Mouse (Mus musculus): Measurements from ENCODE around the gene Cbx5. TPM values are rescaled to one million over a fixed set of nuclear protein-coding genes. Genes with fewer than 3 reads are reported as not detected.
"Not testable (repeated sequence)": the region's sequence is repeated elsewhere in the genome, so short reads cannot be mapped to it uniquely, and the experiment has no call there.

The Cbx5 gene
- 100 to 1,000 TPM; 174 to 198 (median 181) TPM for total RNA-seq (2022)

- peak; percentile 97 to 98 for DNase-seq (ENCODE audit: low spot score in 2 of 2)
These were observed at the start of gene Cbx5 for GRCm38 (mm10) chr15:103239685-103240159. Gene Cbx5, minus strand, starts transcription at chr15:103239816.

DNA sequence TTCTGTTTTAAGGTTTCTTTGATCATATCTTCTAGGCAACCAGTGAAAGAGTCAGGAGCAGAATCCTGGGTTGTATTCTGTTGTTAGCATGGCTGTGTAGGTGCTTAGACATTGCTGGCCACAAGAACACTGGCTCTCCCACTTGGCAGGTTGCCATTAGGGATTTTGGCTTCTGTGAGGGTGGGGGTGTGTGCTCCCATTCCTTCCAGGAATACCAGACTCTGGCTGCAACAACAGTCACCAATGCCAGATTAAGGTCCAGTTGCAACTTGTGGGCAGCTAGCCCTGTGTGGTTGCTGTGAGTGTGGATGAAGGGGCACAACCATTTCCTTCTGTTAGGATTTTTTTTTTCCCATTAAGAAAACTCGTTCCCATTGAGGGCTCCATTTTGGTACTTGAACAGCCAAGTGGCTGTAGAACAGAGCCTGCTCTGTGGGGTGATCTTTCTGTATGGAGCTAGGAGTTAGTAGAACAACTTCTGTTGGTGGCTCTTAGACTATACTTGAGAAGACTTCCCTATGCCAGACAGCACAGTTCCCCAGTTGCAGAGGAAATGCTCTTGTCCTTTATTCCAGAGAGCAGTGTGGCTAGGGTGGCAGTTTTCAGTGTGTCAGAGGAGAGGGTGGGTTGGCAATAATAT is 46.3 kb upstream of the Cbx5 start:
- DNase-seq (ENCODE audit: low spot score in 2 of 2): no peak

DNA sequence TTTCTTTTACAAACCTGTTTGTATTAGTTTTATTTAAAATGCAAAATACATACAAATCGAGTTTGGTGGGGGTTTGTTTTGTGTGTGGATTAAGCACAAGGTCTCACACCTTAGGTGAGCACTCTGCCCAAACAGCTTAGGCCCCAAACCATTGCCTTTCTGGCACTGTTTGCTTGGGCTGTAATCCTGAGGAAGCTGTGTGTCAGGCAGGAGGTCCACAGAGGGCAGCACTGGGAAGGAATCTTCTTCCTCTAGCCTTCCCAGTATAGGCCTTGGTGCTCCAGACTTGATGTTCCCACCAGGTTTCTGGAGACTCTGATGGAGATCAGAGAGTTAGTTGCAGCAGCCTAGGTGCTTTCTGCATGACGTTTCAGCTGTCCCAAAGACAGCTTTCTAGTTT is 45.0 kb upstream of the Cbx5 start:
- DNase-seq (ENCODE audit: low spot score in 2 of 2): no peak

GRCm38 (mm10) chr15:103284066-103284465 is 44.5 kb upstream of the Cbx5 start:
- DNase-seq (ENCODE audit: low spot score in 2 of 2): no peak

DNA sequence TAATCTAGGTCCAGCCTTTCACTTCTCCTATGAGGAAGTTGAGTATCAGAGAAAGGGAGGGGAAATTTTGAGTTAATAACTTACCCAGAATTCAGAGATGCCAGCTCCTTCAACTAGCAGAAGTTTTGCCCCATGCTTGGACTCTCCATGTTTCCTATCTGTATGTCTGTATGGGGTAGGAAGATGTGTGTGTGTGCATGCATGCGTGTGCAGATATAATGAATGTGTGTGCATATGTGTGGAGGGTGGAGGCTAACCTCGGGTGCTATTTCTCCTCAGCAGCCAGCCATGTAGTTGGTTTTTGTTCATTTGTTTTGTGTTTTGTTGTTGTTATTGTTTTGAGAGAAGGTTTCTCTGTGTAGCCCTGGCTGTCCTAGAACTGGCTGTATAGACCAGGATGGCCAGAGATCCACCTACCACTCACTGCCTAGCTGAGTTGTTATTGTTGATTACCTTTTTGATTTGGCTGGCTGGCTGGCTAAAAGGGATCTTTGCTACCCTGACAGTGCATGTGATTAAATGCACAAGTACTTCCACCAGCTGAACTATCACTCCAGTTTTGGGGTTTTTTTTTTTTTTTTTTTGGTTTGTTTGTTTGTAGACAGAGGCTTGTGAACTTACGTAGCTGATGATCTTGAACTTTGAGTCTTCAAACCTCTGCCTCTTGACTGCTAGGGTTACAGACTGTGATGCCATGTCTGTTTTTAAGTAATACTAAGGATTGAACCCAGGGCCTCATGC is 42.0 kb upstream of the Cbx5 start:
- no peak for DNase-seq (ENCODE audit: low spot score in 2 of 2)

DNA sequence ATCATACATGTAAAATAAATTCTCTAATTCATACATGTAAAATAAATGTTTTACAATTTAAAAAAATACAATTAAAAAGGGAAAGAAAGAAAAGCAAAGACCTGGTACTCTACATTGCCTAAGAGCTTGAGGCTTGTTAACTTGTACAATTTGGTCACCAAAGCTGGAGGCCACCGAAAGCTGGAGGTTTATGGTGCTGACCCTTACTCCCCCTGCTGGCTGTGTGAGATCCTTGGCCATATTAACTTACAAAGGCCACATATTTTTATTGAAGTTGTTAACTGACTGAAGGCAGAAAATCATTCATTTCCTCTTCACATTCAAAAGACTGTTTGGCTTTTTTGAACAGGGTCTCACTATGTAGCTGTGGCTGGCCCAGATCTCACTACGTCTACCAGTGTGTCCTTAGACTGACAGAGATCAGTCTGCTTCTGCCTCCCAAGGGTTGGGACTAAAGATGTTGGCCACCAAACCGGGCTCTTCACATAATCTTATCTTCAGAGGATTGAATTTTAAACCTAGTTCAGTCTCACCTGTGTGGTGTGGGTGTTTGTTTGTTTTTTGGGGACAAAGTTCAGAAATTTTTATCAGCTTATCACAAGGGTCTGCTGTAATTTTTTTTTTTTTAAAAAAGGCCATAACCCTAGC is 41.3 kb upstream of the Cbx5 start:
- no peak for DNase-seq (ENCODE audit: low spot score in 2 of 2)

DNA sequence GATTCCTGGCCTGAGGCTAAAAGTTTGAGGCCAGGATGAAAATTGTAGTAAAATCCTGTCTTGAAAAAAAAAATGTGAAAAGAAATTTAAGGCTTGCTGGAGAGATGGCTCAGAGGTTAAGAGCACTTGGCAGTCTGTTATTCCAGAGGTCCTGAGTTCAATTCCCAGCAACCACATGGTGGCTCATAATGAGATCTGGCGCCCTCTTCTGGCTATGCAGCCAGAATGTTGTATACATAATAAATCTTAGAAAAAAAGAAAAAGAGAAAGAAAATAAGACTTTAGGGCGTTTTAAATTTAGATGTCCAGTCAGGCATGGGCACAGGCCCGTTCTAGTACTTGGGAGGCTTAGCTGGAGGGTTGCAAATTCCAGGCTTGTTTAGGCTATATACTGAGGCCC is 40.1 kb upstream of the Cbx5 start:
- no peak for DNase-seq (ENCODE audit: low spot score in 2 of 2)

GRCm38 (mm10) chr15:103277949-103278348 is 38.3 kb upstream of the Cbx5 start:
- no peak for DNase-seq (ENCODE audit: low spot score in 2 of 2)

DNA sequence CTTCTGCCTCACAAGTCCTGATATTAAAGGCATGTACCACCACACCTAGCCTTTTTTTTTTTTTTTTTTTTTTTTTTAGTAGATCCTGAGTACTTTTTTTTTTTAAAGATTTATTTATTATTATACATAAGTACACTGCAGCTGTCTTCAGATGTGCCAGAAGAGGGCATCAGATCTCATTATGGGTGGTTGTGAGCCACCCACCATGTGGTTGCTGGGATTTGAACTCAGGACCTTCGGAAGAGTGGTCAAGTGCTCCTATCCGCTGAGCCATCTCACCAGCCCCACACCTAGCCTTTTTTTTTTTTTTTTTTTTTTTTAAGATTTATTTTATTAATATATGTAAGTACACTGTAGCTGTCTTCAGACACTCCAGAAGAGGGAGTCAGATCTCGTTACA is 36.3 kb upstream of the Cbx5 start:
- not testable (repeated sequence) for DNase-seq (ENCODE audit: low spot score in 2 of 2)

- DNase-seq (ENCODE audit: low spot score in 2 of 2): peak; percentile 85 to 99
These were observed 33.0 kb upstream of the Cbx5 start, which contains the start of gene Copz1 for GRCm38 (mm10) chr15:103272419-103273279. Gene Copz1, plus strand, starts transcription at chr15:103272714.

- no peak for DNase-seq (ENCODE audit: low spot score in 2 of 2)
These were observed 29.3 kb upstream of the Cbx5 start for GRCm38 (mm10) chr15:103268903-103269302.

- DNase-seq (ENCODE audit: low spot score in 2 of 2): no peak
These were observed 25.2 kb upstream of the Cbx5 start for GRCm38 (mm10) chr15:103264794-103265193.

DNA sequence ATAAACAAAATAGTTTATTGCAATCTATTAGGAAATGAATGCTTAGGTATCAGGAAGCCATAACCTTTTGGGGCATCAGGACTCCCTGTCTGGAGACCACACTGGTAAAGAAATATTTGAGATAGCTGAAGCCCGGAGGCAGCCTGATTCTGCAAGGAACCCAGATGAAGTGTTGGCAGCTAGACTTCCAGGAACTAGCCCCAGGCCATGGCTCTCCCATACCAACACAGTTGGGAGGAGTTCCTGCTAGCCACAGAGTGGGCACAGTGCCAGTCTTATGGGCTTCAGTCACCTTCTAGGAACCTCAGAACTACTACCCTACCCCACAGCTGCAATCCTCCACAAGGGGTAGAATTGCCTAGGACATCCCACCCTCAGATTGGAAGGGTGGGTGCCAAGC is 20.4 kb upstream of the Cbx5 start:
- DNase-seq (ENCODE audit: low spot score in 2 of 2): no peak

DNA sequence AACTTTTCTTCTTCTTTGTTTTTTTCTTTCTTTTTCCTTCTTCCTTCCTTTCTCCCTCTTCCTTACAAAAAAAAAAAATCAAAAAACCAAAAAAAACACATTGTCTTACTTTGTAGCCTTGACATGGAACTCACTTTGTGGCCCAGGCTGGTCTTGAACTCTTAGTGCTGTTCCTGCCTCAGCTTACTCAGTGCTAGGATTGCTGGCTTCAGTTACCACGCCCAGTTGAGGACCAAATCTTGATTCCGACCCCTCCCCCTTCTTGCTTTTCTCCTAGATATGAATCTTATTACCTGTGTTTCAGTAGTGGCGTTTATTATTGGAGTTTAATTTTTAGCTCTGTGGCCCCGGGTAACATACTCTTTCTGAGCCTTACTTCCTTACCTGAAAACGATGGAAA is 19.5 kb upstream of the Cbx5 start:
- no peak for DNase-seq (ENCODE audit: low spot score in 2 of 2)

- DNase-seq (ENCODE audit: low spot score in 2 of 2): no peak
These were observed 18.4 kb upstream of the Cbx5 start, which contains the start of gene Nfe2 for GRCm38 (mm10) chr15:103257790-103258728. Gene Nfe2, minus strand, starts transcription at chr15:103258403.

DNA sequence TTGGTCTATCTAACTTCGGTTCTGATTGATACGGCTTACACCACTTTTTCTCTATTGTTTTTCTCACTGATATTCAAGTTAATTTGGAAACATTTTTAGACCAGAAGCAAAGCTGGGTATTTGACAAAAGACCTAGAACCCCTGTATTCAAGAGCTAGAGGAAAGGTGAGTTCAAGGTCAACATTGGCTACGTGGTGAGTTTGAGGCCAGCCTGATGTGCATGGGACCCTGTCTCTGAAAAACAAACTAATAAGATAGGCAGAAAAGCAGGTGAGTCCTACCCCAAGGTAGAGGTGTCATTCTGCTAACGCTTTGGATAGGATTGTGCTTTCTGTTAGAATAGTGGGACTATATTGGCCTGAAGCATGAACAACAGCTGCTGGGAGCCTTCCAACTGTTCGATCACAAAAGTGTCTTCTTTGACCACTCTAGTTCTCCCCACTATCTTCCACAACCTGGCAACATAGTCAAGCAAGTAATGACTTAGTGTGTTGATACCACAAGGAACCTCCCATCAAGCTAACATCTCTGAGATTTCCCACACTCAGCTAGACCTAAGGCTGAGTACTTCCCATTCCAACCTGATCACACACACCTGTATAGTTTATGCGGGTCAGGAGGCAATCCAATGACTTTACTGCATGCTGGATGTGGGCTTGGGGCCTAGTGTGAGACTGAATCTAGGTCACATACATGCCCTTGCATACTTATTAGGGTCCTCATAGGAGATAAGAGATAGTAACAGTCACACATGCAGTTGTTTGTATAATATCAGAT is 16.8 kb upstream of the Cbx5 start:
- DNase-seq (ENCODE audit: low spot score in 2 of 2): no peak

- no peak for DNase-seq (ENCODE audit: low spot score in 2 of 2)
These were observed 15.6 kb upstream of the Cbx5 start for GRCm38 (mm10) chr15:103255169-103255568.

- DNase-seq (ENCODE audit: low spot score in 2 of 2): no peak
These were observed 13.7 kb upstream of the Cbx5 start for GRCm38 (mm10) chr15:103253352-103253751.

- no peak for DNase-seq (ENCODE audit: low spot score in 2 of 2)
These were observed 13.0 kb upstream of the Cbx5 start for GRCm38 (mm10) chr15:103252660-103253059.

Measured in left cerebral cortex, adult 8-10 months (tissue).